Mouse (Mus musculus) neural tube, embryonic 11.5 days (tissue): ENCODE results near the gene Syce2. TPM values are rescaled to one million over a fixed set of nuclear protein-coding genes. Genes with fewer than 3 reads are reported as not detected.
"Not testable (repeated sequence)": the region's sequence is repeated elsewhere in the genome, so short reads cannot be mapped to it uniquely, and the experiment has no call there.

Experiments
- ATAC-seq: fragments of 200-750 bp; cut with Nextera tagmentation; 2 replicates; pipeline ENCODE4 v1.8.0; 2017; ENCODE audit warnings: moderate number of reproducible peaks, mild to moderate bottlenecking, moderate TSS enrichment, moderate library complexity; ENCODE audit not compliant: insufficient read depth, low FRiP score, low TSS enrichment
- DNase-seq: peaks from one replicate; pipeline ENCODE4 v3.0.0-alpha.2; 2015; ENCODE audit warnings: low spot score
- H3K27ac ChIP-seq: fragments of 300-500 bp; sonication (generic); 2 replicates; pipeline ENCODE4 v1.5.1; 2014; ENCODE audit warnings: low read depth, mild to moderate bottlenecking, low read length
- H3K27me3 ChIP-seq: fragments of 300-500 bp; sonication (generic); 2 replicates; pipeline ENCODE4 v1.6.1; 2014; ENCODE audit warnings: mild to moderate bottlenecking, low read length, mixed read lengths; ENCODE audit not compliant: control insufficient read depth, insufficient read depth
- H3K36me3 ChIP-seq: fragments of 300-500 bp; sonication (generic); 2 replicates; pipeline ENCODE4 v1.6.1; 2014; ENCODE audit warnings: mild to moderate bottlenecking, low read length, moderate library complexity, mixed read lengths; ENCODE audit not compliant: control insufficient read depth, insufficient read depth
- H3K4me1 ChIP-seq: fragments of 300-500 bp; sonication (generic); 2 replicates; pipeline ENCODE4 v1.6.1; 2014; ENCODE audit warnings: low read length, mixed read lengths; ENCODE audit not compliant: control insufficient read depth, insufficient read depth
- H3K4me2 ChIP-seq: fragments of 300-500 bp; sonication (generic); 2 replicates; pipeline ENCODE4 v1.6.1; 2014; ENCODE audit warnings: low read depth, mild to moderate bottlenecking, moderate library complexity
- H3K4me3 ChIP-seq: fragments of 300-500 bp; sonication (generic); 2 replicates; pipeline ENCODE4 v1.5.1; 2014; ENCODE audit warnings: low read depth, low read length
- H3K9ac ChIP-seq: fragments of 300-500 bp; sonication (generic); 2 replicates; pipeline ENCODE4 v1.6.1; 2014; ENCODE audit warnings: mild to moderate bottlenecking, low read length
- H3K9me3 ChIP-seq: fragments of 300-500 bp; sonication (generic); 2 replicates; pipeline ENCODE4 v1.6.1; 2016; ENCODE audit warnings: low read length; ENCODE audit not compliant: control insufficient read depth
- WGBS: fragments of 180-500 bp; shearing (Covaris S2); extraction: QIAGEN DNeasy Blood & Tissue Kit; methylation state at CpG from one replicate; pipeline ENCODE4 v1.1.7; 2014; 5-methylcytosine and 5-hydroxymethylcytosine counted together
- polyA plus RNA-seq: library from polyadenylated mRNA; unstranded; fragments of >200 nt; fragmentation: Nextera tagmentation; extraction: Ambion mirVana; gene quantifications from 2 replicates; pipeline ENCODE4 v1.2.1, GENCODE M21; 2014

Gene Syce2
- 50.5 and 56.9 TPM in 2 replicates for polyA plus RNA-seq

GRCm38 (mm10) chr8:84871376-84872308, at the start of gene Syce2:
Gene Syce2, plus strand, starts transcription at chr8:84872111.
- Histone ChIP-seq H3K27ac (no peak within 1 kb of the TSS), H3K9ac (peak within 1 kb of the TSS; percentile 52), H3K36me3 (peaks cover 12% of the 10 kb centered on the region), H3K4me3 (peak within 1 kb of the TSS; percentile 37), H3K4me1 (peaks cover 8% of the 10 kb centered on the region), H3K27me3 (peaks cover 3% of the 10 kb centered on the region; the same call in 1 of the 2 replicates), H3K9me3 (no peaks in the 10 kb centered on the region), H3K4me2 (peak within 1 kb of the TSS; percentile 72)
- 17% methylated on average over 44 of the region's 46 CpGs for WGBS
- peak; percentile 78 for DNase-seq
- ATAC-seq, result peak; percentile 58; the same call in 1 of the 2 replicates

GRCm38 (mm10) chr8:84822723-84823122, 49.2 kb upstream of the Syce2 start, which contains the start of gene Dand5:
Gene Dand5, minus strand, starts transcription at chr8:84822823.
- ATAC-seq, result no peak
- H3K27me3 ChIP-seq, result peaks cover 3% of the 10 kb centered on the region; the same call in 1 of the 2 replicates
- no peak within 1 kb of the TSS for H3K9ac ChIP-seq
- no peak within 1 kb of the TSS for H3K4me3 ChIP-seq
- no peaks in the 10 kb centered on the region for H3K36me3 ChIP-seq
- 22% methylated on average over 3 of the region's 3 CpGs for WGBS
- no peaks in the 10 kb centered on the region for H3K9me3 ChIP-seq
- 0 out of 2 replicates have a peak, but pooled peaks cover 3% of the 10 kb centered on the region for H3K4me1 ChIP-seq
- no peak within 1 kb of the TSS for H3K27ac ChIP-seq
- no peak for DNase-seq
- H3K4me2 ChIP-seq, result peak within 1 kb of the TSS; percentile 33

DNA sequence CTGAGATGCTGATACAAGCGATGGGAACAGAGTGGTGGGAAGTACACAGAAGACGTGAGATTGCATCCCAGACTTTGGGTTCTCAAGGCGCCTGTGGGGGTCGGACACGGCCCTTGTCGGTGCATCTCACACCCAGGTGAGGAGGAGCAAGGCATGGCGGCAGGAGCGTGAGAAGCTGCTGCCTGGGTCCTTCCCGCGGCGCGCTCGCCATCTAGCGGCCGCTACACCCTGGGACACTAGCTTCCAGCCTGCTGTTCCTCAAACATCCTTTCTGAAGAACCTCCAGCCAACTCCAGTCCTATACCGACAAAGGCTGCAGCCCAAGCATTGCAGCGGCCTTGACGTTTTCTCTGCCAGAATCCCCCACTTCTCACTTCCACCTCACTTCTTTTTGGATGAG, 48.3 kb upstream of the Syce2 start:
- H3K27ac ChIP-seq, result no peak overlapping the region

DNA sequence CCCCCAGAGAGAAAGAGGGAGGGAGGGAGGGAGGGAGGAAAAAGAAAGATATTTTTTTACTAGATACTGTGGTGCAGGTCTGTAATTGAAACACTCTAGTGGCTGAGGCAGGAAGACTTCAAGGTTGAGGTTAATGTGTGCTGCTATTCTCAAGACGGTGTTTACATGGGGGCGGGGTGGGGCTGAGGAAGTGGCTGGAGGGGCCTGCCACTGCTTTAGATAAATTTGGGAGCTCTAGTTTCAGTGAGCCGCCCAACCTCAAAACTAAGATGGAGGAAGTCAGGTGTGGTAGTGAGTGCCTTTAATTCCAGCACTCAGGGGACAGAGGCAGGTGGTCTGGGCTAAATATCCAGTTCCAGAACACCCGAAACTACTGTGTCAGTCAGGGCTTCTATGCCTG, 46.3 kb upstream of the Syce2 start:
- Histone ChIP-seq H3K4me1 (0 out of 2 replicates have a peak, but pooled peaks cover 3% of the 10 kb centered on the region), H3K4me3 (no peak overlapping the region), H3K27ac (no peak overlapping the region), H3K4me2 (no peak overlapping the region), H3K36me3 (no peaks in the 10 kb centered on the region), H3K9ac (no peak overlapping the region), H3K9me3 (no peaks in the 10 kb centered on the region), H3K27me3 (peaks cover 3% of the 10 kb centered on the region; the same call in 1 of the 2 replicates)
- ATAC-seq (no peak), DNase-seq (no peak)
- WGBS, result 65% methylated on average over 4 of the region's 4 CpGs

More for the DNA sequence above, 48.3 kb upstream of the Syce2 start:
- DNase-seq (peak; percentile 87), ATAC-seq (peak; percentile 81)
- Histone ChIP-seq H3K4me1 (0 out of 2 replicates have a peak, but pooled peaks cover 3% of the 10 kb centered on the region), H3K4me2 (peak overlapping the region; percentile 33), H3K4me3 (no peak overlapping the region), H3K9ac (no peak overlapping the region), H3K36me3 (no peaks in the 10 kb centered on the region), H3K27me3 (peaks cover 3% of the 10 kb centered on the region; the same call in 1 of the 2 replicates), H3K9me3 (no peaks in the 10 kb centered on the region)
- 1% methylated on average over 18 of the region's 18 CpGs for WGBS

GRCm38 (mm10) chr8:84826518-84826917, 45.4 kb upstream of the Syce2 start:
- H3K9me3 ChIP-seq, H3K9ac ChIP-seq, H3K4me1 ChIP-seq, H3K27ac ChIP-seq, H3K27me3 ChIP-seq, DNase-seq, H3K4me3 ChIP-seq, H3K4me2 ChIP-seq, H3K36me3 ChIP-seq, ATAC-seq: not testable (repeated sequence)
- 87% methylated on average over 2 of the region's 2 CpGs for WGBS

- peak within 1 kb of the TSS; percentile 99 for H3K9ac ChIP-seq
- peak within 1 kb of the TSS; percentile 93 for H3K27ac ChIP-seq
- H3K27me3 ChIP-seq, result no peaks in the 10 kb centered on the region
- DNase-seq (no peak), ATAC-seq (no peak)
- H3K36me3 ChIP-seq, result peaks cover 3% of the 10 kb centered on the region; the same call in 1 of the 2 replicates
- H3K4me3 ChIP-seq, result peak within 1 kb of the TSS; percentile 95
- 85% methylated on average over 11 of the region's 11 CpGs for WGBS
- no peaks in the 10 kb centered on the region for H3K9me3 ChIP-seq
- peak within 1 kb of the TSS; percentile 63 for H3K4me2 ChIP-seq
- H3K4me1 ChIP-seq, result peaks cover 6% of the 10 kb centered on the region
Measured at GRCm38 (mm10) chr8:84831490-84831889, 40.4 kb upstream of the Syce2 start, which contains the start of gene Gadd45gip1. Gene Gadd45gip1, plus strand, starts transcription at chr8:84831522.

DNA sequence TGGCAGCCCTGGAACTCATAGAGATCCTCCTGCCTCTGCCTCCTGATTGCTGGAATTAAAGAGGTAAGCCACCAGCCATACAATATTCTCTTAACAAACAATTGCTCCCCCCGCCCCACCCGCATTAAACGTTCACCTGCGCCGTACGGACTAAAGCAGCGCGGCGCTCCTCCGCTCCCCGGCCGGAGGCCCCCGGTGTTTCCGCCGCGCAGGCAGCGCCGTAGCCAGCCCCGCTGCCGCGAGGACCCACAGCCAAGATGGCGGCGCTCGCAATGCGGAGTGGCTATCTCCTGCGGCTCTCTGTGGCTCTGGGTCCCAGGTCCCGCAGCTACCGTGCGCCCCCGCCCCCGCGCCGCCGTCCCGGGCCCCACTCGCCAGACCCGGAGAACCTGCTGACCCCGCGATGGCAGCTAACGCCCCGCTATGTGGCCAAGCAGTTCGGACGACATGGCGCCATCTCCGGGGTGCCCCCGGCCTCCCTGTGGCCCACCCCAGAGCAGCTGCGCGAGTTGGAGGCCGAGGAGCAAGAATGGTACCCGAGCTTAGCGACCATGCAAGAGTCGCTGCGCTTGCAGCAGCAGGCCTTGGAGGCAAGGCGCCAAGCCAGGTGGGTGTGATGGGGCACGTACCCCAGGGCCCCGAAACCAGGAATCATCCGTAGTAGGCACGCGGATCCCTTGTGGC, 39.7 kb upstream of the Syce2 start:
- Histone ChIP-seq H3K9ac (peak overlapping the region; percentile 99), H3K27me3 (no peaks in the 10 kb centered on the region), H3K27ac (peak overlapping the region; percentile 93), H3K9me3 (no peaks in the 10 kb centered on the region), H3K36me3 (peaks cover 6% of the 10 kb centered on the region), H3K4me1 (peaks cover 6% of the 10 kb centered on the region), H3K4me2 (peak overlapping the region; percentile 63), H3K4me3 (peak overlapping the region; percentile 95)
- DNase-seq, result peak; percentile 85
- 2% methylated on average over 58 of the region's 59 CpGs for WGBS
- ATAC-seq, result peak; percentile 83
